Mouse (Mus musculus): Measurements from ENCODE around the gene Nebl.

DNA sequence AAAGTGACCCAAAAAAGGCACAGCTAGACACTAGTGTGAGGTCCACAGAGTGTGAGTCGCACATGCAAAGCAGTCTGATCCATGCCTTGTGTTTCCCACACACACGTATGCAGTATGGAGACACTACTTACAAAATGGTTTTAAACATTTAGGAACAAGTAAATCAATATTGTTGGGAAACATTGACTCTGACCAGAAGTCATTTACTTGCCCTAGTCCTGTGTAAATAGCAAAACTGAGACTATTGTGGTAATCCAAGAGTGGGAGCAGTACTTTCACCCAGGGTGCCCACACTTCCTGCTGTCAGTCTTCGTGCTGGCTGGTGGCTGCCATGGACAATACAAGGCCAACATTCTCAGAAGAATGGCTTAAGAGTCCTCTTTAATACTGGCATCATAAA, 141.6 kb downstream of the Nebl start:
- no peak for TF ChIP-seq GATA1 (IDR thresholded peaks at IDR 0.05; ENCODE audit: low read length)
- no peak for TF ChIP-seq TAL1 (IDR thresholded peaks at IDR 0.05; ENCODE audit: low read length)

Measured in erythroblast, embryonic 14.5 days (primary cell).